Mouse (Mus musculus): Measurements from ENCODE around the gene 1110065P20Rik. TPM values are rescaled to one million over a fixed set of nuclear protein-coding genes. Genes with fewer than 3 reads are reported as not detected.

1110065P20Rik gene
- total RNA-seq (2021) = 10 to 100 TPM; 17.1 to 21.0 TPM
- long read RNA-seq, experiment 1, transcript 1110065P20Rik-203 (2 exons, 659 nt) = minor isoform, 9 of 35 reads
- long read RNA-seq, experiment 1, transcript 1110065P20Rik-202 (3 exons, 761 nt) = minor isoform, 8 of 35 reads
- long read RNA-seq, experiment 1, transcript 1110065P20Rik-204 (3 exons, 762 nt) = major isoform, 11 of 35 reads
- long read RNA-seq, experiment 1, partial matches to known transcripts = 0 of 35 reads
- long read RNA-seq, experiment 1, other reads (novel, unspliced or antisense) = 3 of 35 reads
- long read RNA-seq, experiment 2, transcript 1110065P20Rik-204 (3 exons, 762 nt) = minor isoform, 7 of 30 reads
- long read RNA-seq, experiment 2, transcript 1110065P20Rik-203 (2 exons, 659 nt) = major isoform, 13 of 30 reads
- long read RNA-seq, experiment 2, transcript 1110065P20Rik-202 (3 exons, 761 nt) = minor isoform, 6 of 30 reads
- long read RNA-seq, experiment 2, partial matches to known transcripts = 0 of 30 reads
- long read RNA-seq, experiment 2, other reads (novel, unspliced or antisense) = 2 of 30 reads

GRCm38 (mm10) chr4:124850933-124851658, at the start of gene 1110065P20Rik:
Gene 1110065P20Rik, minus strand, starts transcription at chr4:124851196.
- DNase-seq = peak; percentile 78

- DNase-seq = no peak
Measured at GRCm38 (mm10) chr4:124899906-124900305, 48.9 kb upstream of the 1110065P20Rik start.

GRCm38 (mm10) chr4:124898428-124898827, 47.4 kb upstream of the 1110065P20Rik start:
- no peak for DNase-seq

GRCm38 (mm10) chr4:124894508-124895428, 43.8 kb upstream of the 1110065P20Rik start:
- no peak for DNase-seq

DNA sequence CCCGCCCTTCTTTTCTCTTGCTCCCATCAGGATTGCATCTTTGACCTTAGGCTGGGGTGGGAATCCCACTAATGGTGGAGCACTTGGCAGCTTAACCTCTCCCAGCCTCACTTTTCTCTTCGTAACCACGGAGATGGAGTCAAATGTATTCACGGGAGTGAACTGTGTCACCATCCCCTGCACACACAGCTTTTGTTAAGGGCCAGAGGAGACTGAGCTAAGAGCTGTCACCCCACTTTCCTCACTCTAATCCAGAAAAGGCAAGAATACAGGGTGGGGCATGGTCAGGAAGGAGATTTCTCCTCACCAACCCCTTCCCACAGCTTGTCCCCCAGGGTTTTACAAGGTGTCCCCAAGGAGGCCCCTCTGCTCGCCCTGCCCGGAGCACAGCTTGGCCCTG, 42.8 kb upstream of the 1110065P20Rik start:
- no peak for DNase-seq

- DNase-seq = no peak
Measured at GRCm38 (mm10) chr4:124890831-124891230, 39.8 kb upstream of the 1110065P20Rik start.

- DNase-seq = no peak
Measured at GRCm38 (mm10) chr4:124889935-124890334, 38.9 kb upstream of the 1110065P20Rik start.

GRCm38 (mm10) chr4:124888702-124889101, 37.7 kb upstream of the 1110065P20Rik start:
- no peak for DNase-seq

GRCm38 (mm10) chr4:124882151-124882729, 31.2 kb upstream of the 1110065P20Rik start:
- DNase-seq = no peak

GRCm38 (mm10) chr4:124881341-124881908, 30.4 kb upstream of the 1110065P20Rik start:
- no peak for DNase-seq

DNA sequence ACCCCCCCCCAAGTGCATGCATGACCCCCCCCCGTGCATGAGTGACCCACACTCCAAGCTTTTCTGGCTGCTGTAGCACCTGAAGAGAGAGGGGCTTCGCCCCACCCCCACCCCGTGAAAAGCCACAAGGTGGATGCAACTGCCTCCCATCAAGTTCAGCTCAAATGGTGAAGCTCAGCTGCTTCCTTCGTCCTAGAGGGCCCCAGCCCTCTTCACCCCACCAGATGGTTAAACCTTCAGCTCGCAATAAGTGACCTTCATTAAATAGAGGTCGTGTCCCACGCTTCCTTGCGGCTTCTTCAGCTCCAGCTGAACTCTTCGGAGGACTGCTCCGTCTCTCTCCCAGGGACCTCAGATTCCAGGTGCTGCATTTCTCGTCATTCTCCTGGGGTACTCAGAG, 29.6 kb upstream of the 1110065P20Rik start, which contains the start of gene Epha10:
Gene Epha10, plus strand, starts transcription at position 301 of the 400 bp plus-strand sequence.
- no peak for DNase-seq

GRCm38 (mm10) chr4:124872719-124873118, 21.7 kb upstream of the 1110065P20Rik start:
- no peak for DNase-seq

- no peak for DNase-seq
Measured at GRCm38 (mm10) chr4:124861283-124862188, 10.5 kb upstream of the 1110065P20Rik start, which contains the start of gene Maneal. Gene Maneal, minus strand, starts transcription at chr4:124862171.

DNA sequence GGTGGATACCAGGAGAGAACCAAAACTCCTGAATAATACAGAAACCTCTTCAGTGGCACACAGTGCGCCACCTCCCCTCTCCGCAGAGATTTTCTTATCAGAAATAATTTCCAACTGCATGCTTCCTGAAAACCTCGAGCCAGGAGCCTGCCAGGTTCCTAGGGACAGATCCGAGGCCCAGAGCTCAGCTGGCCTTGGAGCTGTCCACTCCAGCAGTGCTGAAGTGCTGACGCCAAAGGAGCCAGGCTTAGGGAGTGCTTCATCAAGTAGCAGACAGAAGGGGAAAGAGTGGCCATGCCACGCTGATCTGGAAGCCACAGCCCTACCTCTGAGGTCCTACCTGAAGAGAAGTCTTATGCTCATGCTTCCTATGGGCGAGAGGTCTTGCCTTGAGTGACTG, 9.4 kb upstream of the 1110065P20Rik start:
- DNase-seq = no peak

DNA sequence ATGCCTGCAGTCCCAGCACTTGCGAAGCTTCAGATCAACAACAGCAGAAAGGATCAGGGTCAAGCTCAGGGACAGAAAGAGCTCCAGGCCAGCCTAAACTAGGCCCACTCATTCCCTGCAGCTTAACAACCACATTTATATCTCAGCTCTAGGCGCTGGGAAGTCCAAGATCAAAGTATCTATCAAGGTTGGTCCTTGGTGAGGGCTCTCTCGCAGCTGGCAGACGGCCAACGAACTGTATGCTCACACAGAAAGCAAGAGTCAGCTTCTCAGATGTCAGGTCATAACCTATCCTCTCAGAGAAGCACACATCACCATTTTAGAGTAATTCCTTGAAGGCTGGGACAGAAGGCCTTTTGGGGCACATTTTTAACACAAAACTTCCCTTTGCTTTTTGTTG, 7.4 kb upstream of the 1110065P20Rik start:
- DNase-seq = no peak

DNA sequence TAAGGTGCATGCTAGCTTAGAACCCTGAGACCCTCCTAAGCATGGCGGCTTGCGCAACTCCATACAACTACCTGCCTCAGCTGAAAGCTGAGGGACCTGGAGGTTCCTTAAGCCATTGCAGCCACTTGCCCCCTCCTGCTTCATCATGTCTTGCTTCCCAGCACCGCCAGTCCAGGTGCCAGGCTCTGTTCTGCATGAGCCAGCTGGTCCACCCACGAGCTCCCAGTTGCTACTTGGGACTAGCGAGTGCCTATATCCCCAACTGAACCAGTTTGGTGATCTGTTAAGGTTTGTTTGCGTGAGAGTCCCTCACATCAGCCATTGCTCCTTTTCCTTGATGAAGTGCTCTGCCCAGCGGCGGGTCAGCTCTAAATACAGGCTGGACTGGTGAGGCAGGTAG, 5.3 kb upstream of the 1110065P20Rik start:
- no peak for DNase-seq

GRCm38 (mm10) chr4:124850261-124850913, 609 bp downstream of the 1110065P20Rik start, which contains the start of gene Yrdc:
Gene Yrdc, plus strand, starts transcription at chr4:124850679.
- DNase-seq = peak; percentile 92

- DNase-seq = peak; percentile 51
Measured at GRCm38 (mm10) chr4:124849631-124850260, 1.2 kb downstream of the 1110065P20Rik start.

DNA sequence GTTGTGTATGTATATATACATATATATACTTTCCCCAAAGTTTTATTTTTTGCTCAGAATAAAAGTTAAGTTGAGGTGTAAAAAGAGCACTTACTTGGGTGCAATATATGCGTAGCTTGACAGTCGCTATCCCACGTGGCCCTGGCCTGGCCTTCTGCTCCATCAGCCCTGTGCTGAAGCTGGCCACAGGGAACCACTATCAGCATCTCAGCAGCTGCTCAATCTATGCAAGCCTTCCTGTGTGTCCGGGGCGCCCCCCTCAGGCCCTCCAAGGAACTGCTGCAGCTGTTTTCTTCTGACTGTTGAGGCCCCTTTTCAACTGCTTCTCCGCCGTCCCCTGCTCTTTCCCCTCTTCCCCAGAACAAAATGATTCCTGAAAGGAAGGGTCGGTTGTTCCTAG, 3.4 kb downstream of the 1110065P20Rik start:
- peak; percentile 66 for DNase-seq
